15 mouse cellular contexts compared by ENCODE assay signal in the genomic region with DNA sequence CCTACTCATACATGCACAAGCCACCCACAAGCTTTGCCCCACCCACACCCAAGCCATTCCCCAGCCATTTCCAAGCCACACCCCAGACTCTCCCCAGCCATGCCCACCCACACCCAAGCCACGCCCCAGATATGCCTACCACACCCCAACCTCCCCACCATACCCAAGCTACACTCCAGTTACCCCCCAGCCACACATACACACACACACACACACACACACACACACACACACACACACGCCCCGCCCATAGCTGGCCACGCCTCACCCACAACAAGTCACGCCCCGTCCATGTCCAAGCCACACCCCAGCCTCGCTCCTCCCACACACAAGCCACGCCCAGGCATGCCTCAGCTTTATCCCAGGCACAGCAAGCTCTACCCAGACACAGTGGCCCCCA. TPM values are rescaled to one million over a fixed set of nuclear protein-coding genes. Genes with fewer than 3 reads are reported as not detected.
A peak's percentile ranks its signal among the peaks of the same experiment; 100 is the strongest.
DNase-seq lines count a peak whose midpoint lies in the region; ATAC-seq and TF ChIP-seq lines count a peak whose summit lies in the region.
"Had no signal": no experiment of that assay in that cellular context is flagged by ENCODE, and none has a peak within 500 bp of the region (broad histone marks: within the 10 kb centered on the region; RNA-seq: fewer than 3 reads in every experiment).

No protein-coding gene starts in this region.

- no peaks in the 10 kb centered on the region for H3K27me3 ChIP-seq in heart, embryonic 12.5 days (replicated peaks)
- H3K27me3 ChIP-seq in G1E (ENCODE audit: insufficient read depth, low read length): no peaks in the 10 kb centered on the region
- no peaks in the 10 kb centered on the region for H3K27me3 ChIP-seq in intestine, postnatal 0 days (replicated peaks; ENCODE audit: control insufficient read depth, insufficient read depth, low read length)
- 0 out of 2 replicates have a peak, but pooled peaks cover 5% of the 10 kb centered on the region for H3K27me3 ChIP-seq in hindbrain, embryonic 10.5 days (ENCODE audit: insufficient read depth, poor library complexity, severe bottlenecking)
- H3K27me3 ChIP-seq: midbrain, embryonic 15.5 days; neural tube, embryonic 13.5 days had no signal

- ATAC-seq in heart, embryonic 12.5 days (ENCODE audit: insufficient number of reproducible peaks, low FRiP score): 0 out of 2 replicates have a peak, but pooled peaks have one; percentile 15
- ATAC-seq in G1E (ENCODE audit: extremely low read depth, insufficient number of reproducible peaks, low FRiP score, poor library complexity, severe bottlenecking): no peak
- peak; percentile 51 for ATAC-seq in intestine, postnatal 0 days
- ATAC-seq in megakaryocyte-erythroid progenitor cell, adult 5-6 weeks (replicated peaks; ENCODE audit: low FRiP score, low TSS enrichment, poor library complexity, severe bottlenecking): peak; percentile 92
- ATAC-seq: midbrain, embryonic 15.5 days had no signal

- TF ChIP-seq CTCF in G1E (IDR thresholded peaks at IDR 0.05; ENCODE audit: low read depth, low read length): no peak
- no peak for TF ChIP-seq CTCF in intestine, postnatal 0 days (IDR thresholded peaks at IDR 0.05; ENCODE audit: low read depth)

- H3K27ac ChIP-seq in heart, embryonic 12.5 days (ENCODE audit: poor library complexity, severe bottlenecking): no peak overlapping the region
- H3K27ac ChIP-seq in intestine, postnatal 0 days (ENCODE audit: low read depth, low read length): no peak overlapping the region
- no peak overlapping the region for H3K27ac ChIP-seq in hindbrain, embryonic 10.5 days
- H3K27ac ChIP-seq: midbrain, embryonic 15.5 days; neural tube, embryonic 13.5 days had no signal

- 81% methylated on average over 7 of the region's 8 CpGs for WGBS in heart, embryonic 12.5 days
- WGBS in intestine, postnatal 0 days: 80% methylated on average over 8 of the region's 8 CpGs
- WGBS in hindbrain, embryonic 10.5 days: 77% methylated on average over 8 of the region's 8 CpGs

- no peak overlapping the region for H3K4me2 ChIP-seq in heart, embryonic 12.5 days
- H3K4me2 ChIP-seq in intestine, postnatal 0 days (replicated peaks; ENCODE audit: low read depth): no peak overlapping the region
- H3K4me2 ChIP-seq: midbrain, embryonic 15.5 days; neural tube, embryonic 13.5 days had no signal

- H3K4me3 ChIP-seq in heart, embryonic 12.5 days: no peak overlapping the region
- H3K4me3 ChIP-seq in G1E (ENCODE audit: low read depth, low read length): peak overlapping the region; percentile 16; the same call in 1 of the 2 replicates
- no peak overlapping the region for H3K4me3 ChIP-seq in intestine, postnatal 0 days (ENCODE audit: low read depth, low read length)
- H3K4me3 ChIP-seq in hindbrain, embryonic 10.5 days: no peak overlapping the region
- H3K4me3 ChIP-seq: midbrain, embryonic 15.5 days; neural tube, embryonic 13.5 days had no signal

- H3K9ac ChIP-seq in heart, embryonic 12.5 days: no peak overlapping the region
- no peak overlapping the region for H3K9ac ChIP-seq in intestine, postnatal 0 days (ENCODE audit: low read depth, low read length)
- H3K9ac ChIP-seq: midbrain, embryonic 15.5 days; neural tube, embryonic 13.5 days had no signal

- peaks cover 13% of the 10 kb centered on the region for H3K36me3 ChIP-seq in heart, embryonic 12.5 days
- H3K36me3 ChIP-seq in G1E (replicated peaks): no peaks in the 10 kb centered on the region
- H3K36me3 ChIP-seq in intestine, postnatal 0 days (ENCODE audit: control insufficient read depth, insufficient read depth): no peaks in the 10 kb centered on the region
- peaks cover 7% of the 10 kb centered on the region for H3K36me3 ChIP-seq in hindbrain, embryonic 10.5 days
- H3K36me3 ChIP-seq: midbrain, embryonic 15.5 days had no signal

- H3K4me1 ChIP-seq in heart, embryonic 12.5 days (replicated peaks): peaks cover 18% of the 10 kb centered on the region; the same call in 1 of the 2 replicates
- H3K4me1 ChIP-seq in G1E (ENCODE audit: insufficient read depth, low read depth, low read length): no peaks in the 10 kb centered on the region
- no peaks in the 10 kb centered on the region for H3K4me1 ChIP-seq in intestine, postnatal 0 days (replicated peaks; ENCODE audit: control insufficient read depth, insufficient read depth, low read length)
- peaks cover 20% of the 10 kb centered on the region for H3K4me1 ChIP-seq in hindbrain, embryonic 10.5 days (replicated peaks)

- no peaks in the 10 kb centered on the region for H3K9me3 ChIP-seq in heart, embryonic 12.5 days (replicated peaks)
- peaks cover 86% of the 10 kb centered on the region for H3K9me3 ChIP-seq in G1E (replicated peaks)
- H3K9me3 ChIP-seq in intestine, postnatal 0 days (ENCODE audit: control insufficient read depth): no peaks in the 10 kb centered on the region
- no peaks in the 10 kb centered on the region for H3K9me3 ChIP-seq in hindbrain, embryonic 10.5 days
- H3K9me3 ChIP-seq: midbrain, embryonic 15.5 days; neural tube, embryonic 13.5 days had no signal

- no peak for DNase-seq in heart, adult 18-20 months
- no peak for DNase-seq in G1E (ENCODE audit: low spot score)
- DNase-seq in spleen, postnatal 14 days (ENCODE audit: low spot score in 2 of 2): no peak
- no peak for DNase-seq in urinary bladder, adult 2 months (ENCODE audit: low spot score)
- no peak for DNase-seq in hindbrain, embryonic 10.5 days (ENCODE audit: low spot score)
- DNase-seq: heart, postnatal 4 days; kidney, adult 18-20 months; lung, postnatal 14 days; retina, postnatal 1 day had no signal

RNA-seq across cellular contexts. Expression of a gene that starts 16.4 kb away (rescaled TPM):
- polyA plus RNA-seq in heart, embryonic 12.5 days (2016; fragmentation: Nextera tagmentation; extraction: Ambion mirVana): 14.1 and 16.1 TPM in 2 replicates
- total RNA-seq in heart, adult 18-20 months (2021): 1 to 10 TPM; 5.1 to 7.2 TPM
- not detected in 2 replicates for total RNA-seq in G1E (2014; fragmentation: Nextera tagmentation)
- 0.11 TPM in 1 of 2 replicates, not detected in the other for total RNA-seq in G1E (2017)
- polyA plus RNA-seq in G1E (2012): not detected in 2 replicates
- polyA plus RNA-seq in intestine, postnatal 0 days (2015; fragmentation: Nextera tagmentation; extraction: Ambion mirVana): 2.9 and 4.4 TPM in 2 replicates
- total RNA-seq in megakaryocyte-erythroid progenitor cell, adult 5-6 weeks (2014; fragmentation: Nextera tagmentation): 9.7 and 25.0 TPM in 2 replicates
- 11.7 and 18.7 TPM in 2 replicates for total RNA-seq in megakaryocyte-erythroid progenitor cell, adult 5-6 weeks (2017)
- 5.9 and 9.1 TPM in 2 replicates for polyA plus RNA-seq in urinary bladder, adult 2 months (2012; rRNA removed)
- 6.0 and 6.6 TPM in 2 replicates for polyA plus RNA-seq in hindbrain, embryonic 10.5 days (2016; fragmentation: Nextera tagmentation; extraction: Ambion mirVana)
- polyA plus RNA-seq: C2C12 had no signal
